Mouse (Mus musculus) frontal cortex, postnatal 14 days (tissue): ENCODE data around the gene Tsks.

Experiments
- DNase-seq, 2 experiments: peaks; one replicate each; pipeline ENCODE4 v3.0.0; 2022; ENCODE audit warnings: low spot score in 2 of 2

Gene Tsks

GRCm38 (mm10) chr7:44978300-44978699 lies 35.3 kb downstream of the Tsks start:
- no peak for DNase-seq

- no peak for DNase-seq
These were observed 38.5 kb downstream of the Tsks start for GRCm38 (mm10) chr7:44981539-44981938.

GRCm38 (mm10) chr7:44983085-44983484 lies 40.1 kb downstream of the Tsks start:
- DNase-seq: peak in 1 of 2 experiments; percentile 83

GRCm38 (mm10) chr7:44983944-44984832 lies 41.2 kb downstream of the Tsks start:
- no peak for DNase-seq

- DNase-seq: no peak
These were observed 41.8 kb downstream of the Tsks start for GRCm38 (mm10) chr7:44984833-44985164.

GRCm38 (mm10) chr7:44985595-44986191 lies 42.7 kb downstream of the Tsks start:
- peak; percentile 61 to 68 for DNase-seq

GRCm38 (mm10) chr7:44986192-44986878 lies 43.3 kb downstream of the Tsks start, which contains the start of gene Prmt1:
Prmt1 (minus strand) TSS chr7:44986568.
- DNase-seq: peak; percentile 96 to 100

- no peak for DNase-seq
These were observed 44.1 kb downstream of the Tsks start for GRCm38 (mm10) chr7:44986879-44987718.

GRCm38 (mm10) chr7:44996672-44997071 lies 53.7 kb downstream of the Tsks start:
- DNase-seq: no peak

- peak; percentile 93 to 95 for DNase-seq
These were observed 54.4 kb downstream of the Tsks start, which contains the start of gene Irf3 for GRCm38 (mm10) chr7:44997231-44997939. Irf3 (plus strand) TSS chr7:44997648.

- DNase-seq: no peak
These were observed 55.0 kb downstream of the Tsks start for GRCm38 (mm10) chr7:44997940-44998428.

GRCm38 (mm10) chr7:44998501-44998955 lies 55.5 kb downstream of the Tsks start, which contains the start of gene Bcl2l12:
Bcl2l12 (minus strand) TSS chr7:44998712.
- no peak for DNase-seq

- DNase-seq: no peak
These were observed 56.7 kb downstream of the Tsks start for GRCm38 (mm10) chr7:44999753-45000152.

- no peak for DNase-seq
These were observed 57.6 kb downstream of the Tsks start for GRCm38 (mm10) chr7:45000539-45001114.

GRCm38 (mm10) chr7:45002440-45002839 lies 59.4 kb downstream of the Tsks start:
- no peak for DNase-seq

- DNase-seq: no peak
These were observed 61.5 kb downstream of the Tsks start for GRCm38 (mm10) chr7:45004546-45004945.

GRCm38 (mm10) chr7:45005321-45005992 lies 62.5 kb downstream of the Tsks start:
- no peak for DNase-seq

- DNase-seq: no peak
These were observed 63.5 kb downstream of the Tsks start for GRCm38 (mm10) chr7:45006503-45006902.

GRCm38 (mm10) chr7:45007141-45007540 lies 64.1 kb downstream of the Tsks start:
- no peak for DNase-seq
